Mouse (Mus musculus): ENCODE data around the gene Fzd1. TPM values are rescaled to one million over a fixed set of nuclear protein-coding genes. Genes with fewer than 3 reads are reported as not detected.

Gene Fzd1
- total RNA-seq, 2 experiments from 2014 or later = 12.3 to 17.8 TPM

GRCm38 (mm10) chr5:4756001-4756681, 1.7 kb downstream of the Fzd1 start:
- peak; percentile 29 to 62 for DNase-seq (ENCODE audit: extremely low spot score in 1 of 2, low spot score in 2 of 2)
- intact Hi-C loops (cut with DNase I) = loop anchor here (5.0 kb wide), 2 partner anchors 161 to 494 kb away; no protein-coding TSS in a partner anchor

GRCm38 (mm10) chr5:4755326-4755725, 2.5 kb downstream of the Fzd1 start:
- intact Hi-C loops (cut with DNase I) = loop anchor here (5.0 kb wide), 2 partner anchors 162 to 493 kb away; no protein-coding TSS in a partner anchor
- no peak for DNase-seq (ENCODE audit: extremely low spot score in 1 of 2, low spot score in 2 of 2)

- DNase-seq (ENCODE audit: extremely low spot score in 1 of 2, low spot score in 2 of 2) = no peak
- intact Hi-C loops (cut with DNase I) = loop anchor here (5.0 kb wide), 2 partner anchors 163 to 492 kb away; no protein-coding TSS in a partner anchor
Observed at GRCm38 (mm10) chr5:4754701-4755281, 3.0 kb downstream of the Fzd1 start.

GRCm38 (mm10) chr5:4753161-4753560, 4.7 kb downstream of the Fzd1 start:
- no peak for DNase-seq (ENCODE audit: extremely low spot score in 1 of 2, low spot score in 2 of 2)
- intact Hi-C loops (cut with DNase I) = no loop called here

GRCm38 (mm10) chr5:4742722-4743121, 15.1 kb downstream of the Fzd1 start:
- intact Hi-C loops (cut with DNase I) = no loop called here
- DNase-seq (ENCODE audit: extremely low spot score in 1 of 2, low spot score in 2 of 2) = no peak

- intact Hi-C loops (cut with DNase I) = no loop called here
- no peak for DNase-seq (ENCODE audit: extremely low spot score in 1 of 2, low spot score in 2 of 2)
Observed at GRCm38 (mm10) chr5:4737013-4737412, 20.8 kb downstream of the Fzd1 start.

- no peak for DNase-seq (ENCODE audit: extremely low spot score in 1 of 2, low spot score in 2 of 2)
- intact Hi-C loops (cut with DNase I) = no loop called here
Observed at GRCm38 (mm10) chr5:4735461-4735860, 22.4 kb downstream of the Fzd1 start.

GRCm38 (mm10) chr5:4733239-4733638, 24.6 kb downstream of the Fzd1 start:
- intact Hi-C loops (cut with DNase I) = no loop called here
- no peak for DNase-seq (ENCODE audit: extremely low spot score in 1 of 2, low spot score in 2 of 2)

GRCm38 (mm10) chr5:4732241-4733229, 25.3 kb downstream of the Fzd1 start:
- DNase-seq (ENCODE audit: extremely low spot score in 1 of 2, low spot score in 2 of 2) = no peak
- intact Hi-C loops (cut with DNase I) = no loop called here

GRCm38 (mm10) chr5:4731743-4732215, 26.1 kb downstream of the Fzd1 start:
- intact Hi-C loops (cut with DNase I) = no loop called here
- no peak for DNase-seq (ENCODE audit: extremely low spot score in 1 of 2, low spot score in 2 of 2)

- no peak for DNase-seq (ENCODE audit: extremely low spot score in 1 of 2, low spot score in 2 of 2)
- intact Hi-C loops (cut with DNase I) = no loop called here
Observed at GRCm38 (mm10) chr5:4731064-4731463, 26.8 kb downstream of the Fzd1 start.

Small RNA genes within 50 kb of the gene (microRNA-seq; reads per million reads assigned to microRNA genes)
- not detected for gene Gm44483

All from left cerebral cortex, postnatal 10 days (tissue).